Mouse (Mus musculus): ENCODE data around the gene Ptprd.

GRCm38 (mm10) chr4:77961711-77962110, 250.1 kb downstream of the Ptprd start:
- TF ChIP-seq POLR2A (IDR thresholded peaks at IDR 0.05; ENCODE audit: insufficient read depth, low read depth, low read length): no peak
- TF ChIP-seq CTCF (IDR thresholded peaks at IDR 0.05; ENCODE audit: insufficient read depth, low read depth, low read length): no peak

Data from olfactory bulb, adult 2 months (tissue).